In genomic region chr19:5334741-5335140, GRCm38 (mm10) we compare ENCODE assay signal across 23 mouse cellular contexts. TPM values are rescaled to one million over a fixed set of nuclear protein-coding genes. Genes with fewer than 3 reads are reported as not detected.
"Had no signal": no experiment of that assay in that cellular context is flagged by ENCODE, and none has a peak within 500 bp of the region (broad histone marks: within the 10 kb centered on the region; RNA-seq: fewer than 3 reads in every experiment).

No protein-coding gene starts in this region.

- H3K27me3 ChIP-seq: liver, embryonic 13.5 days; lung, embryonic 15.5 days; midbrain, embryonic 15.5 days; neural tube, embryonic 12.5 days had no signal

- H3K9ac ChIP-seq: liver, embryonic 13.5 days; liver, postnatal 0 days; lung, embryonic 15.5 days; midbrain, embryonic 15.5 days; neural tube, embryonic 12.5 days had no signal

- DNase-seq: kidney, postnatal 25 days; liver; liver, embryonic 13.5 days; liver, postnatal 0 days; retina, postnatal 1 day; right cerebral cortex, postnatal 4 days; spleen, adult 18-20 months; thymus, postnatal 36 days had no signal

- H3K27ac ChIP-seq: left cerebral cortex, adult 2 months; liver, embryonic 13.5 days; lung, embryonic 15.5 days; macrophage; midbrain, embryonic 15.5 days; neural tube, embryonic 12.5 days had no signal

- H3K36me3 ChIP-seq: liver, embryonic 13.5 days; lung, embryonic 15.5 days; midbrain, embryonic 15.5 days; neural tube, embryonic 12.5 days had no signal

- H3K4me2 ChIP-seq: liver, embryonic 13.5 days; lung, embryonic 15.5 days; midbrain, embryonic 11.5 days; midbrain, embryonic 15.5 days; neural tube, embryonic 12.5 days had no signal

- H3K4me1 ChIP-seq: liver, embryonic 13.5 days; lung, embryonic 15.5 days; midbrain, embryonic 15.5 days; neural tube, embryonic 12.5 days had no signal

- ATAC-seq: liver, postnatal 0 days; midbrain, embryonic 15.5 days had no signal

- H3K9me3 ChIP-seq: liver, embryonic 13.5 days; lung, embryonic 15.5 days; megakaryocyte, embryonic 14.5 days; midbrain, embryonic 15.5 days; neural tube, embryonic 12.5 days had no signal

- H3K4me3 ChIP-seq: left cerebral cortex, adult 2 months; liver, embryonic 13.5 days; lung, embryonic 15.5 days; megakaryocyte, embryonic 14.5 days; midbrain, embryonic 15.5 days; neural tube, embryonic 12.5 days had no signal

RNA-seq across cellular contexts. Expression of gene Catsper1, which starts 0.8 kb away (rescaled TPM):
- total RNA-seq: layer of hippocampus, postnatal 25 days; left cerebral cortex, adult 2 months; left cerebral cortex, postnatal 14 days; monocyte, adult 5-6 weeks; neutrophil, adult 5-6 weeks had no signal
- polyA plus RNA-seq: kidney, embryonic 16.5 days; limb, embryonic 11.5 days; liver, embryonic 13.5 days; liver, postnatal 0 days; lung, embryonic 15.5 days; macrophage; midbrain, embryonic 11.5 days; midbrain, embryonic 15.5 days; neural tube, embryonic 12.5 days; stomach, embryonic 14.5 days; thymus, postnatal 0 days had no signal

RNA-seq across cellular contexts. Expression of gene Cst6, which starts 14.6 kb away (rescaled TPM):
- total RNA-seq: neutrophil, adult 5-6 weeks had no signal
- polyA plus RNA-seq: kidney, embryonic 16.5 days; liver, postnatal 0 days had no signal

RNA-seq across cellular contexts. Expression of gene Gal3st3, which starts 36.6 kb away (rescaled TPM):
- total RNA-seq: monocyte, adult 5-6 weeks; neutrophil, adult 5-6 weeks had no signal
- polyA plus RNA-seq: liver, postnatal 0 days; macrophage had no signal
